Mouse (Mus musculus) adrenal gland (tissue): ENCODE data around the gene Fam107a.
"Not testable (repeated sequence)": the region's sequence is repeated elsewhere in the genome, so short reads cannot be mapped to it uniquely, and the experiment has no call there.

ENCODE experiments used
- intact Hi-C: fragments of 180-260 bp; cut with DNase I; formaldehyde crosslinking; loops from one replicate; pipeline ENCODE4 v1.15.1; 2025

Fam107a gene

GRCm38 (mm10) chr14:8316366-8317193, 1.2 kb downstream of the Fam107a start:
- intact Hi-C loops = no loop called here

GRCm38 (mm10) chr14:8315169-8315568, 2.7 kb downstream of the Fam107a start:
- intact Hi-C loops = no loop called here

- intact Hi-C loops = no loop called here
Measured at GRCm38 (mm10) chr14:8314536-8314935, 3.3 kb downstream of the Fam107a start.

DNA sequence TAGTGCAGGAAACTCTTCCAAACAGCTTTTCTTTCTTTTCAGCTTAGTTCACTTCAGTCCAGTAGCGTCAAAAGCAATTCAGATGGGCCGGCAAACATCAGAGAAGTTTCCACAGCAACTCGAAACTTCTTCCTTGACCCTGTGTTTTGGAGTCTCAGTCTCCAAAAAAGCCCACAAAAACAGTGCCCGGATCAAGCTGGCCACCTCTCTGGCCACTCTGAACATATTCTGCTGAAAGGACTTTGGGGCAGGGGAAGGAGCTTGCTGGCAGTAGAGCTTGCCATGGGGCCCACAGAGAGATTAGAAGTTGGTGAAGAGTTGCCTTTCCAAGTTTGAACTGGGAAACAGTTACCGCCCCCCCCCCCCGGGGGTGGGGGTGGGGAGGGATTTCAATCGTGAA, 3.9 kb downstream of the Fam107a start:
- intact Hi-C loops = no loop called here

DNA sequence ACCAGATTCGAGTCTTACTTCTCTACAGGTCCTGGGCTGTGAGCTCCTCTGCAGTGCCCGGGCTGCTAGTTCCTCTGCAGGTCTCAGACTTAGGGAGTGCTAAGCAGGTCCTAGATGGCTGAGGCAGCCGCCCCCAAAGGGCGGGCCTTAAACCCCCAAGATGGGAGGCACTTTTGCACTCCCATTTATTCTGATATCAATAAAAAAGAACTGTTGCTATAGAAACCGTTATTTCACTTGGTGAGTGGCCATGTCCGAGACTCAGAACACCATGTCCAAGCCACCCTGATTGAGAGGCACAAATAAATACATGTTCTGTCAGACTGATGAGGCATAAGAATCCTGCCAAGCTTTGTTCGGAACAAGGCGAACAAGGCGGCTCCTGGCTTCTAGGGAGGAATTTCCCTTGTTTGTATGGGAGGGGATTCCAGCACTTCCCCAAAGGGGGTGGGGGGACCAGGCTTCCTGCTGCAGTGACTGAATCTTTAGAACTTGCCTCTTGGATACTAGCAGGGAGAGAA, 8.1 kb downstream of the Fam107a start:
- intact Hi-C loops = no loop called here

GRCm38 (mm10) chr14:8308650-8309049, 9.2 kb downstream of the Fam107a start:
- intact Hi-C loops = no loop called here

DNA sequence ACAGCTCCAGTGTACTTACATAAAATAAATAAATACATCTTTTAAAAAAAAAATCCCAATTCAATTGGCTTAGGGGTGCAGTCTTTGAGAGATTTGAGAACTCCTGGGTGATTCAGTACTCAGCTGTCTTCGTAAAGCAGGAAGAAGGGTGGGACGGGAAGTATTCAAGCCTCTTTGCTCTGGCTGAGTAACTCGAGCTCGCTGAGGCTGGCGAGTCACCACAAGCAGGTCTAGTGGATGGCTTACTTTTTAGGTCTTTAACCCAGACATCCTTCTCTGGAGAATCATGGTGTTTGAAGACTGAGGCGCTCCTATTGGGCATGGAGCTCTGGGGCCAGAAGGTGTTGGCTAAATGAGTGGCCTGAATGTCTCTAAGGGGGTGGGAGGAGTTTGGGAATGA, 10.9 kb downstream of the Fam107a start:
- intact Hi-C loops = no loop called here

DNA sequence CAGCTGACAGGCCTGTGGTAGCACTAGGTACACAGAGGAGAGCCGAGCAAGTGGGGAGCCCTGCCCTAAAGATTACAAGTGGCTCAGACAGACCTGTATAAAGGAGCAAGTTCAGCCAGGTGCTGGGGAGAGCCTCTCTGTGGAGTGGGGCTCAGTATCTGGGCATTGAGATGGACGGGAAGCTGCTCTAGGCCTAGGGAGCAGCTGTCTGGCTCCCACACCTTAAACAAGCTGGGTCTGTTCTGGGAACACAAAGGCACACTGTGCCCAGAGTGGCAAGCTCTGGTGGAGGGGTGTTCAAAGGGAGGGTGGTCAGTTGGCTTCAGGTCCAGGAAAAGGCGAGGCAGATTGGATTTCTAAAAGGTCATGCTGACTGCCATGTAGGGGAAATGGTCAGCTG, 12.8 kb downstream of the Fam107a start:
- intact Hi-C loops = no loop called here

GRCm38 (mm10) chr14:8304082-8304481, 13.7 kb downstream of the Fam107a start:
- intact Hi-C loops = no loop called here

DNA sequence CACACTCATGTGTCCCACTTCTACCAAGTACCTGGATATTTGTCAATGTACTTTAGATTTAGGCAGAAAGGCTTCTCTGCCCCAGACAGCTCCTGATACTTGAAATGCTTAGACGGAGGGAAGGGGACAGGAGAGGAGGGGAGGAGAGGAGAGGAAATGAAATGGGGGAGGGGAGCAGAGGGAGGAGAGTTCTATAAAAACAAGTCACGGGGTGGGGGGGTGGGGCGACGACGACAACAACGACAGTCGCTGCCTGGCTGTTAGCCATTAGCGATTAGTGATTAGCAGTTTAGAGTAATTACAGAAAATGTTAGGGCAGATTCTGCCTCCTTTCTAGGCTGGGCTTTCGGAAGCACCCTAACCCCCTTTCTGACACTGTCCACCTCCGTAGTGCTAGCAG, 15.1 kb downstream of the Fam107a start:
- intact Hi-C loops = no loop called here

GRCm38 (mm10) chr14:8300281-8300680, 17.5 kb downstream of the Fam107a start:
- intact Hi-C loops = loop anchor here (1.0 kb wide), 1 partner anchor 46 kb away; no protein-coding TSS in a partner anchor

DNA sequence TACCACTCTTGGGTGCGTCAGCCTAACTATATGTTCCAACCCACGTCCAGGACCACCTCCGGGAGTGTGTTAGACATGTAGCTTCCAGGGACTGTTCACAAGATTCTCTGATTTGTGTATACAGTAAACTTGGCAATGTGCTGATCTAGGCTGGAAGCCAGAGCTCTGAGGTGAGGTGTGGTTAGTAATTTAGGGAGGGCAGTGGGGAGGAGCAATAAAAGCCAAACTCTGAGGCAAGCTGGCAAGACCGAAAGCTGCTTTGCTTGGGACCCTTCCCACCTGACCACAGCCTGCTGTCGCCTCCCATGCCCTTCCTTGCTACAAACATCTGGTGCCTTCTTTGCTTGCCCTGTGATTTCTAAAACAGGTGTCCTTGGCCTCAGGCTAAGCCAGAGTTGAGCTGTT, 19.9 kb downstream of the Fam107a start:
- intact Hi-C loops = no loop called here

DNA sequence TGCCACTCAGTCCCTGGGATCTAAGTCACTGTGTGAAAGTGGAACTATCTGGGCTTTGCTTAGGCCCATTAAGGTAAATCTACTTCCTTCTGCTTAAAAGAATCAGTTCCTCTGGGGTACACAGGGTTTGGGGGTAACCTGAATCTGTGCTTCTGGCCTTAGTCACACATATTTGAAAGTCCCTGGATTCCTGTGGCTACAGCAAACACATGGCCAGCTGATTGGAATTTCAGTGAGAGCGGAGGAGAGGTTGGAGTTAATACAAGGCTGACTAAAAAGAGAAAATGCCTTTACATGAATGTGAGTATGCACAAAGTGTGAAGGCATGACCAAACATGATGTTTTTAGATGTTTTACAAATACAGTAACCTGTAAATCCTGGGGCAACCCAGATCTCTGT, 23.6 kb downstream of the Fam107a start:
- intact Hi-C loops = no loop called here

- intact Hi-C loops = not testable (repeated sequence)
Measured at GRCm38 (mm10) chr14:8286595-8286994, 31.2 kb downstream of the Fam107a start.

DNA sequence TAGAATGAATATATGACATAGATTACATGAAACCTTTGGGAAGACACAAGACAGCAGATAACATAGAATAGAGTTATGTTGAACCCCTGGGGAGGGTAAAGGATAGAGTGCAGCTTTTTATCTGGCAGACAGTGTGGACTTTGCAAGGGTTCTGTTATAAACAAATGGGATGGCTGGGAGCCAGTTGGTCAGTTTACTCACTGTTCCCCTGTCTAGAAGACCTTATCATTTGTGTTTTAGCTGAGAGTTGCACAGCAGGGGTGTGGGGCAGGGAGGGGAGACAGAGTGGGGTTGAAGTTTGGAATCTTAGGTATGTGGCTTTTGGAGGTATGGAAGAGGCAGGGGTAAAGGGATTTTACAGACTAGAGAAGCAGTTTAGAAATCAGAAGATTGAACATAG, 34.0 kb downstream of the Fam107a start:
- intact Hi-C loops = no loop called here

GRCm38 (mm10) chr14:8271281-8271680, 46.5 kb downstream of the Fam107a start:
- intact Hi-C loops = not testable (repeated sequence)

GRCm38 (mm10) chr14:8264378-8264777, 53.4 kb downstream of the Fam107a start:
- intact Hi-C loops = no loop called here

- intact Hi-C loops = loop anchor here (1.0 kb wide), 1 partner anchor 84 kb away; no protein-coding TSS in a partner anchor
Measured at GRCm38 (mm10) chr14:8262242-8262641, 55.6 kb downstream of the Fam107a start.

DNA sequence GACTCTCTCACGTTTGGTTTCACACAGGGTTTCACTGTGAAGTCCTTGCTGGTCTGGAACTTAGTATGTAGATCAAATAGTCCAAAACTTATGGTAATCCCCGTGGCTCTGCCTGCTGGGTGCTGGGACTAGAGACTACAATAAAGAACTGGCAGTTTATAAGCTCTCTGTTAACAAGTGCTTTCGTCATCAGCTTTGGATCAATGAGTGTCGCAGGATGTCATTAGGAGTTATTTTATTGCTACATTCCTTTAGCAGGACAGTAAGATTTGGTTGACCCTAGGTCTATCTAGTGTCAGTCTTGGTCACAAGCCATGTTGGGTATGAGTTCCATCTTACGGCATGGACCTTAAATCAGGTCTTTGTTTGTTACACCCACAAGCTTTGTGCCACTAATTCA, 57.6 kb downstream of the Fam107a start:
- intact Hi-C loops = no loop called here

DNA sequence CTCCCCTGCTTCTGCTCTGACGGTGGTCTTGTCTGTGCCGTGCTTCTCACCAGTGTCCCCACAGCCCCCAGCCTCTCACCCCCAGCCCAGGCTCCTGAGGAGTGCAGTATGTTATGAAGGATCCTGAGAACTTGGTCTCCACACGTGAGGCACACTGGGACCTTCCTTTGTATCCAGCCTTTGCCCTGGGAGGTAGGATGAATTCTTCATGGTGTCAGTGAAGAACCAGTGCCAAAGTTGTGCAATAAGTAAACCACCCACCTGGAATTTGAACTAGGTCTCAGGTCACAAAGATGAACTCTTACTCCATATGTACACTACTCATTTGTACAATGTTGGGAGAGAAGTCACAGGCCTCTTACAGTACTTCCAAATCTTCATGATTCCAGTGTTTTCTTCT, 58.7 kb downstream of the Fam107a start, which contains the start of gene Acox2:
TSS of gene Acox2 (minus strand) at position 188 of the 400 bp plus-strand sequence.
- intact Hi-C loops = loop anchor here (5.0 kb wide), 1 partner anchor 77 kb away; no protein-coding TSS in a partner anchor

GRCm38 (mm10) chr14:8258752-8259151, 59.1 kb downstream of the Fam107a start:
- intact Hi-C loops = loop anchor here (5.0 kb wide), 1 partner anchor 76 kb away; no protein-coding TSS in a partner anchor

- intact Hi-C loops = loop anchor here (5.0 kb wide), 1 partner anchor 76 kb away; no protein-coding TSS in a partner anchor
Measured at GRCm38 (mm10) chr14:8258335-8258627, 59.5 kb downstream of the Fam107a start.
